Mouse (Mus musculus) right cerebral cortex, postnatal 14 days (tissue): ENCODE data around the gene Abl2.

Experiments
- DNase-seq: peaks from one replicate; pipeline ENCODE4 v3.0.0; 2022

Abl2 gene

DNA sequence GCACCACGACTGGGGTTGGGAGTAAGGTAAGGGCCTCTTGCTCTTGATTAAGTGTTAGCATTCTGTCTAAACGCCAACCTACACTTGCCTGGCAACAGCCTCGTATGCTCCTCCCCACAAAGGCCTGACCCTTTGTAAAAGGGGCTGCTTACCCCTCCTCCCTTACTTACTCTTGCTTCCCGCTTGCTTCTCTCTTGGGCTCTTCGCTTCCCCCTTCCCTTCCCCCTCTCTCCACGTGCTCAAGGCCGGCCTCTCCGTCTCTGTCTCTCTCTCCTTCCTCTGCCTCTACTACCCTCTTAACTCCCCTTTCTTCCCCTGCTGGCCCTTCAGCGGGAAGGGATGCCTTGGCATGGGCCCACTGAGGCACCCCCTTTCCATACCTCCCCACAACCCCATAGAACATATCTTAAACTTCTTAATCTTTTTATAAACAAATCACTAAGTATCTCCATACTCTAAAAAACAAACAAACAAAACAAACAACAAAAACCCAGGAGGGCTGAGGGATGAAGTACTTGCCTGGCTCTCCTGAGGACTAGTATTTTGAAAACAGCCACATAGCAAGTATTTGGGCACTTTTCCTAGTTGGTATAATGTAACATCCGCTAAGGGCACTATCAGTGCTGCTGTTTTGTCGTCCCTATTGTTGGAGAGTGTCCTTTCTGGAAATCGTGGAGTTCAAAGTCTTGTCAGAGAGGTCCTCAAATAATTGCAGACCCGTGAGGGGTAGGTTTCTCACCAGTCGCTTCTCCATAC, 114.3 kb downstream of the Abl2 start:
- DNase-seq: no peak

DNA sequence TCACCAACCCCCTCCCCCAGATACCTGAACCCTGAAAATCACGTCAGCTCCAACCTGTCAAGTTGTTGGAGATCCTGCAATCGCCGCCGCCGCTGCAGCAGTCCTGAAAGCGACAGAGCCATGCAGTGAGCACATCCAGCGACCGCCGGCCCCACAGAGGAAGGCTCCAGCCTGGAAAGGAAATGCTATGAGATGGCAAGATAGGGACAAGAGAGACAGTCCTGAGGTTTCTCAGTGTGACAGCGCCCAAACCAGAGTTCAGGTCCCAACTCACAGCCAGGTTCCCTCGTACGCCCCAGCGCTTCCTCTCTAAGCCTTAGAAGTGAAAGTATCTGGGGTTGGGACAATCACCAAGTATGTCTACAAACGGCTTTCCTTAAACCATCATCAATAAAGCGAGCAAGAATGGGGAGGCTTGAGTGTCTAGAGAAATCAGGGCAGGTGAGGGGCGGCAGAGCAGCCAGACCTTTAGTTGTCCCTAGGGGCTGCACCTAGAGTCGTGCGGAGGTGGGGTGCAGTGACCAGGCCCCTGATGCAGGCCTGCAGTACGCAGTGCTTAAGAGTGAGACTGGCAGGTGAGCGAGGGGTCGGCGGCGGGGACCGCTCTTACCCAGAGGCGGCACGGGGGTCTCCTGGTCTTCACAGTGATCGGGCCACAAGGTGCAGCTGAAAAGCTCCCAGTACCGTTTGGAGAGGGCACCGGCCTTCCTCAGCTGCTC, 115.0 kb downstream of the Abl2 start:
- no peak for DNase-seq

DNA sequence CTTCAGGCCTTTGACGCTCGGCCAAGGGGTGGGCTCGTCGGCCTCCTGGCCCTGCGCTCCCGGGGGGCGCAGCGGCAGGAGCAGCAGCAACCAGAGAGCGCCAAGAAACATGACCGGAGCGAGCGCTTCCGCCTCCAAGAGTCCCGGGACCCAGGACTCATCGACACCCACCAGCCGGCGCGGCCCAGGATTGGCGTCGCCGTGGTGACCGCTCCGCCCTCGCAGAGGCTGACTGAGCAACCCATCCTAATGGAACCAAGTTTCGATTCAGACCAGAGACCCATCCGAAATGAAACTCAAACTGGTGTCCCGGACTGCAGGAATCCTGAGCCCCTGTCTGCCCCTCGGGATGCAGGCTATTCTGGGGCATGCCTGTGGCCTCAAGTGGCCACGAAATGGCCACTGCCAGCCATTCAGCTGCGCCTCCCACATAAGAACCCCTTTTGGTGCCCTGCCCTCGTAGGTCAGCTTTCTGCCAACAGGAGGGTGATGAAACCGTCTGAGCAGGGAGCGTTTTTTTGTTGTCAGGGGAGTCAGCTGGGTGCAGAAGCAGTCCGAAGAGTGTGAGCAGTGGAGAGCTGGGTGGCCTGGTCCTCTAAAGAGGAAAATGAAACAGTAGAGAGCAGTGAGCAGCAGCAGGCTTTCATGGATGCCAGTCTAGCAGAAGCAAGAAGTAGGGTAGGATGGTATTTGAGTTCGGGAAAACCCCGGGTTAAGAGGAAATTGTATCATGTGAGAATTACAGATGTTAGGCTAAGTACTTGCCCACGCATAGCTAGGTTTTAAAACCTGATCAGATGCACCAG, 115.8 kb downstream of the Abl2 start, which contains the start of gene Tor3a:
Gene Tor3a, minus strand, starts transcription at position 162 of the 806 bp plus-strand sequence.
- peak; percentile 60 for DNase-seq

DNA sequence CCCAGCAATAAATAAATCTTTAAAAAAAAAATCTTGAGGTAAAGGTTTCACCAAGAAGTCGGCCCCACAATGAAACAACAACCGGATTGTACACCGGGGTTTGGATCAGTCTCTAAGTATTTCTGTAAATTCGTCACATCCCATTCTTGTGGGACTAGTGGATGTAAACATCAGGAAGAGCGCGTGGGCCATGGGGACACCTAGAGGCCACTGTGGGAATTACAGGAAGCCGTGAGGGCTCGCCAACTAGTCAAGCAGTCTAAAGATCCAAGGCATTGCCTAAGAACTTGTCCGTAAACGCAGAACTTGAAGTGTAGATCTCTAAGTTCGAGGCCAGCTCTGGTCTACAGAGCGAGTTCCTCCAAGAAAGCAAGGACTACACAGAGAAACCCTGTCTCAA, 117.6 kb downstream of the Abl2 start:
- peak; percentile 47 for DNase-seq

DNA sequence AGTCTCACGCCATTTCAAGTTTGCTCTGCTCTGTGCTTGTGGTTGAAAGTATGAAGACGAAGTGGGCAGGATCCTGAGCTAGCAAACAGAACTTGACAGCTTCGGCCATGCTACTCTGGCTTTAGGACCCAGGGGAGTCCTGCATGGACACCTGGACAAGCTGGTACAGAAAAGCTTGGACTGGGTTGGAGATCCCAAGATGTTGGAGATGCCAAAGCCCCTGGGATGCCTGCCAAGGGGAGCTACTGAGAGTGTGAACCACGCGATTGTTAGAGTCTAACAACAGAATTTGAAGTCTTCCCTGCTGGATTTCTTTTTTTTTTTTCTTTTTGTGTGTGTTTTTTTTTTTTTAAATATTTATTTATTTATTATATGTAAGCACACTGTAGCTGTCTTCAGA, 118.0 kb downstream of the Abl2 start:
- DNase-seq: no peak

DNA sequence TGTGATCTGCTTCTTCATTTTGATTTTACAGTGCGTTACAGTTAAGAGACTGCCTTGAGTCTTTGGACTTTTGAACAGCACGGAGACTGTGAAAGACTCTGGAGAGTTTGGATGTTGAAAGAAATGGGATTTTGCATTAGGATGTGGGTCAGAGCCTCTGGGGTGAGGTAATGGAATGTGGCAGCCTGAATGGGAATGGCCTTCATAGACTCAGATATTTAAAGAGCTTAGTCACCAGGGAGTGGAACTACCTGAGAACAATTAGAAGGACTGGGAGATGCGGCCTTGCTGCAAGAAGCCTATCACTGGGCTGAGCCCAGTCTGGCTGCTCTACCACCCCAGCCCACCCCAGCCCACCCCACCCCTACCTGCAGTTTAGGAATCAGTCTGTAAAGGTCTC, 118.6 kb downstream of the Abl2 start:
- DNase-seq: no peak

DNA sequence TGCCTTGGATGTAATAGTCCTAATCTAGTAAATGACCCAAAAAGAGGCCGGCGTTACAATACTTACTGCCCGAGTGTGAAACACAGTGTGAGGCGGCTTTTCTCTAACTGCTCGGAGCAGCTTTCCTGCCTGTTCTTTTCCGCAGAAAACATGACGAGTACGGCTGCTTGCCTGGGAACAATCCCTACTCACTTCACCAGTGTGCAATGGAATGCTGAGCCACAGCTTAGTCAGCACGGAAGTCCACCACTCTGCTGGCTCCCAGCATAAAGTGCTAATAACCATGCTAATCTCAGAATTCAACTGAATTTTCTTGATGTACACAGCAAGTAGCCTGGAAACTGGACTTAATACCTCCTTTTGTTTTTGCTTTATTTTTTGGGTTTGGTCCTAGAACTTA, 121.0 kb downstream of the Abl2 start:
- no peak for DNase-seq

DNA sequence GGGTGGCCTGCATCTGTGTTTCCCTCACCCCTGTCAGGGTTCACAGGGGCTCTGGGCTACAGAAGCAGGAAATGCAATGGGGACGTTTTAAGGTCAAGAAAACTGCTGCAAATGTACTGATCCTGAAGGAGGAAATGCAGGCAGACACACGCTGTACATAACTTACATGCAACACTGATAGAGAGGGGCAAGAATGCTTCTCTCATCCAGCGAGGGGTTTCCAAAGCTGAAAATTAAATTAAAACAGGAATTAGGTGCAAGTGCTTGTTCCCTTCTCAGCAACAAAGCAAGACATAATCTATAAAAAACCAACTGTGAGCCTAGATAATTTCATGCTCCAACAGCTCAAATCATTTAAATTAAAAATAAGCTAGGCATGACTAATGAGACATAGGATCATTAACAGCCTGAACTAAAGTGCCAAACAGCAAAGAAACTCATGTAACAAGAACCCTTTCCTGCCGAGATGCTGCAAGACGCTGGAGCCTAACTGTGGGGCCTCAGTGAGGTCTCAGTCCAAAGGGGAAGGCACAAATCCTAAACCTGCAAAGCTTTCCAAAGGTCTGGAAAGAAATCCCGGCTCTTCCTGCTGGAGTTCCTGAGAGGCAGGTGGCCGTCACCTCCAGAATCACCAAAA, 127.6 kb downstream of the Abl2 start:
- DNase-seq: no peak
